Mouse (Mus musculus) cerebellum, adult 2 months (tissue): ENCODE data around the gene Shpk. TPM values are rescaled to one million over a fixed set of nuclear protein-coding genes. Genes with fewer than 3 reads are reported as not detected.
A peak's percentile ranks its signal among the peaks of the same experiment; 100 is the strongest.

Source experiments
- DNase-seq, 2 experiments: peaks; one replicate each; pipeline ENCODE4 v3.0.0; 2021
- H3K27ac ChIP-seq: fragments of 200-500 bp; 2 replicates; pipeline ENCODE4 v1.5.1; 2012; ENCODE audit warnings: low read length, control low read depth, inconsistent platforms; ENCODE audit not compliant: insufficient read depth
- H3K27me3 ChIP-seq: fragments of 200-500 bp; 2 replicates; pipeline ENCODE4 v1.6.1; 2012; ENCODE audit warnings: inconsistent platforms, mild to moderate bottlenecking, low read length, moderate library complexity; ENCODE audit not compliant: control insufficient read depth, insufficient read depth
- H3K4me1 ChIP-seq: fragments of 200-500 bp; 2 replicates; pipeline ENCODE4 v1.6.1; 2011; ENCODE audit warnings: low read length; ENCODE audit not compliant: control insufficient read depth, insufficient read depth
- H3K4me3 ChIP-seq: fragments of 200-500 bp; replicated peaks from 2 replicates; pipeline ENCODE3; 2011; ENCODE audit warnings: mild to moderate bottlenecking, low read depth, low read length, control low read depth; ENCODE audit not compliant: insufficient read depth
- CTCF ChIP-seq: fragments of 200-500 bp; IDR thresholded peaks from 2 replicates; pipeline ENCODE4 v1.5.1; 2011; ENCODE audit warnings: low read depth, mild to moderate bottlenecking, control low read depth, low read length, moderate library complexity, borderline replicate concordance; ENCODE audit not compliant: insufficient read depth
- POLR2A ChIP-seq: fragments of 200-500 bp; IDR thresholded peaks from 2 replicates; pipeline ENCODE4 v1.6.1; 2011; ENCODE audit warnings: low read length, control low read depth, borderline replicate concordance; ENCODE audit not compliant: insufficient read depth
- WGBS: fragments of 180-500 bp; shearing (Covaris S2); methylation state at CpG from one replicate; pipeline ENCODE4 v1.1.7; 2018; 5-methylcytosine and 5-hydroxymethylcytosine counted together
- polyA plus RNA-seq: library from polyadenylated mRNA; depleted of rRNA; stranded (reverse); fragments of >200 nt; gene quantifications from 2 replicates; pipeline ENCODE4 v1.2.3, GENCODE M21; 2012; rRNA removed

Shpk gene
- 4.1 and 4.5 TPM in 2 replicates for polyA plus RNA-seq

GRCm38 (mm10) chr11:73199230-73199712, at the start of gene Shpk:
Gene Shpk, plus strand, starts transcription at chr11:73199460.
- Histone ChIP-seq H3K27me3 (no peaks in the 10 kb centered on the region), H3K27ac (peak within 1 kb of the TSS; percentile 53), H3K4me1 (peaks cover 4% of the 10 kb centered on the region; the same call in 1 of the 2 replicates), H3K4me3 (peak within 1 kb of the TSS; percentile 70)
- TF ChIP-seq POLR2A (peak; percentile 87), CTCF (no peak)
- peak; percentile 97 for DNase-seq
- under 1% methylated on average over 32 of the region's 32 CpGs for WGBS

GRCm38 (mm10) chr11:73155071-73155470, 44.2 kb upstream of the Shpk start:
- DNase-seq: no peak
- whole genome bisulfite sequencing: 39% methylated on average over 6 of the region's 6 CpGs
- no peak overlapping the region for H3K27ac ChIP-seq
- H3K4me3 ChIP-seq: no peak overlapping the region
- H3K27me3 ChIP-seq: no peaks in the 10 kb centered on the region; the same call in 1 of the 2 replicates
- no peaks in the 10 kb centered on the region for H3K4me1 ChIP-seq
- TF ChIP-seq POLR2A: no peak
- TF ChIP-seq CTCF: no peak

- Histone ChIP-seq H3K4me1 (no peaks in the 10 kb centered on the region), H3K27ac (no peak within 1 kb of the TSS), H3K27me3 (no peaks in the 10 kb centered on the region; the same call in 1 of the 2 replicates), H3K4me3 (peak within 1 kb of the TSS; percentile 50)
- no peak for TF ChIP-seq CTCF
- TF ChIP-seq POLR2A: no peak
- WGBS: 5% methylated on average over 49 of the region's 49 CpGs
- peak; percentile 46 to 50 for DNase-seq
Measured at GRCm38 (mm10) chr11:73159957-73160810, 39.1 kb upstream of the Shpk start, which contains the start of gene P2rx5. Gene P2rx5, plus strand, starts transcription at chr11:73160421.

GRCm38 (mm10) chr11:73160811-73161200, 38.5 kb upstream of the Shpk start:
- Histone ChIP-seq H3K27me3 (no peaks in the 10 kb centered on the region), H3K4me1 (no peaks in the 10 kb centered on the region), H3K27ac (no peak overlapping the region), H3K4me3 (peak overlapping the region; percentile 50)
- no peak for DNase-seq
- no peak for TF ChIP-seq POLR2A
- TF ChIP-seq CTCF: no peak
- 29% methylated on average over 6 of the region's 6 CpGs for WGBS

GRCm38 (mm10) chr11:73161616-73162015, 37.6 kb upstream of the Shpk start:
- Histone ChIP-seq H3K27me3 (no peaks in the 10 kb centered on the region), H3K4me3 (no peak overlapping the region), H3K27ac (no peak overlapping the region), H3K4me1 (no peaks in the 10 kb centered on the region)
- TF ChIP-seq POLR2A: no peak
- no peak for TF ChIP-seq CTCF
- no peak for DNase-seq
- 91% methylated on average over 4 of the region's 4 CpGs for WGBS

- Histone ChIP-seq H3K4me3 (no peak overlapping the region), H3K27me3 (no peaks in the 10 kb centered on the region), H3K27ac (no peak overlapping the region), H3K4me1 (no peaks in the 10 kb centered on the region)
- TF ChIP-seq POLR2A: no peak
- TF ChIP-seq CTCF: no peak
- no peak for DNase-seq
- WGBS: 83% methylated on average over 5 of the region's 5 CpGs
Measured at GRCm38 (mm10) chr11:73162284-73162683, 37.0 kb upstream of the Shpk start.

- 86% methylated on average over 8 of the region's 8 CpGs for WGBS
Measured at GRCm38 (mm10) chr11:73168071-73168470, 31.2 kb upstream of the Shpk start.

GRCm38 (mm10) chr11:73168576-73168975, 30.7 kb upstream of the Shpk start:
- no peak overlapping the region for H3K27ac ChIP-seq
- no peak for DNase-seq
- H3K27me3 ChIP-seq: no peaks in the 10 kb centered on the region
- TF ChIP-seq CTCF: no peak
- TF ChIP-seq POLR2A: no peak
- H3K4me1 ChIP-seq: peaks cover 12% of the 10 kb centered on the region
- WGBS: 82% methylated on average over 6 of the region's 6 CpGs
- no peak overlapping the region for H3K4me3 ChIP-seq

More at GRCm38 (mm10) chr11:73168071-73168470, 31.2 kb upstream of the Shpk start:
- TF ChIP-seq POLR2A (no peak), CTCF (no peak)
- no peak overlapping the region for H3K27ac ChIP-seq
- H3K27me3 ChIP-seq: no peaks in the 10 kb centered on the region
- H3K4me3 ChIP-seq: no peak overlapping the region
- H3K4me1 ChIP-seq: peaks cover 12% of the 10 kb centered on the region
- DNase-seq: no peak
